Mouse (Mus musculus) kidney, embryonic 14.5 days (tissue): Measurements from ENCODE around the gene Cacna1i. TPM values are rescaled to one million over a fixed set of nuclear protein-coding genes. Genes with fewer than 3 reads are reported as not detected.

ENCODE experiments used
- ATAC-seq: fragments of 200-750 bp; cut with Nextera tagmentation; 2 replicates; pipeline ENCODE4 v1.8.0; 2017; ENCODE audit warnings: moderate number of reproducible peaks, mild to moderate bottlenecking, moderate TSS enrichment, moderate library complexity; ENCODE audit not compliant: low FRiP score, low TSS enrichment
- H3K27ac ChIP-seq: fragments of 300-500 bp; sonication (generic); 2 replicates; pipeline ENCODE4 v1.5.1; 2014; ENCODE audit warnings: low read depth, mild to moderate bottlenecking, low read length, moderate library complexity, mixed read lengths
- H3K27me3 ChIP-seq: fragments of 300-500 bp; sonication (generic); 2 replicates; pipeline ENCODE4 v1.6.1; 2014; ENCODE audit warnings: mild to moderate bottlenecking, low read length; ENCODE audit not compliant: control insufficient read depth, insufficient read depth
- H3K36me3 ChIP-seq: fragments of 300-500 bp; sonication (generic); 2 replicates; pipeline ENCODE4 v1.6.1; 2014; ENCODE audit warnings: low read length, mixed read lengths; ENCODE audit not compliant: control insufficient read depth, insufficient read depth
- H3K4me1 ChIP-seq: fragments of 300-500 bp; sonication (generic); 2 replicates; pipeline ENCODE4 v1.6.1; 2014; ENCODE audit warnings: low read length, mixed read lengths; ENCODE audit not compliant: control insufficient read depth, insufficient read depth
- H3K4me2 ChIP-seq: fragments of 300-500 bp; sonication (generic); replicated peaks from 2 replicates; pipeline ENCODE4 v1.6.1; 2014; ENCODE audit warnings: low read depth, mild to moderate bottlenecking, low read length
- H3K4me3 ChIP-seq: fragments of 300-500 bp; sonication (generic); 2 replicates; pipeline ENCODE4 v1.5.1; 2014; ENCODE audit warnings: mild to moderate bottlenecking, low read length
- H3K9ac ChIP-seq: fragments of 300-500 bp; sonication (generic); 2 replicates; pipeline ENCODE4 v1.6.1; 2014; ENCODE audit warnings: low read depth, mild to moderate bottlenecking, low read length, moderate library complexity
- H3K9me3 ChIP-seq: fragments of 300-500 bp; sonication (generic); 2 replicates; pipeline ENCODE4 v1.6.1; 2016; ENCODE audit warnings: low read length; ENCODE audit not compliant: control insufficient read depth
- WGBS: fragments of 180-500 bp; shearing (Covaris S2); extraction: QIAGEN DNeasy Blood & Tissue Kit; methylation state at CpG from one replicate; pipeline ENCODE4 v1.1.7; 2014; 5-methylcytosine and 5-hydroxymethylcytosine counted together
- polyA plus RNA-seq: library from polyadenylated mRNA; unstranded; fragments of >200 nt; fragmentation: Nextera tagmentation; extraction: Ambion mirVana; gene quantifications from 2 replicates; pipeline ENCODE4 v1.2.1, GENCODE M21; 2014

Cacna1i gene
- polyA plus RNA-seq, 1 experiment from 2014 or later: not detected

- Histone ChIP-seq H3K4me2 (no peak overlapping the region), H3K4me1 (peaks cover 6% of the 10 kb centered on the region; the same call in 1 of the 2 replicates), H3K27ac (no peak overlapping the region), H3K36me3 (no peaks in the 10 kb centered on the region), H3K4me3 (no peak overlapping the region), H3K9me3 (no peaks in the 10 kb centered on the region), H3K9ac (no peak overlapping the region), H3K27me3 (no peaks in the 10 kb centered on the region)
- ATAC-seq: peak; percentile 43
- 10% methylated on average over 11 of the region's 11 CpGs for WGBS
Measured at GRCm38 (mm10) chr15:80318543-80319255, 31.7 kb downstream of the Cacna1i start.

- H3K9ac ChIP-seq: no peak overlapping the region
- H3K4me2 ChIP-seq: no peak overlapping the region
- no peak overlapping the region for H3K4me3 ChIP-seq
- 55% methylated on average over 2 of the region's 2 CpGs for WGBS
- H3K4me1 ChIP-seq: peaks cover 6% of the 10 kb centered on the region; the same call in 1 of the 2 replicates
- H3K36me3 ChIP-seq: no peaks in the 10 kb centered on the region
- H3K27ac ChIP-seq: no peak overlapping the region
- no peaks in the 10 kb centered on the region for H3K27me3 ChIP-seq
- H3K9me3 ChIP-seq: no peaks in the 10 kb centered on the region
- ATAC-seq: no peak
Measured at GRCm38 (mm10) chr15:80319315-80319714, 32.3 kb downstream of the Cacna1i start.

- H3K27me3 ChIP-seq: no peaks in the 10 kb centered on the region
- no peak for ATAC-seq
- no peak overlapping the region for H3K4me2 ChIP-seq
- no peak overlapping the region for H3K9ac ChIP-seq
- H3K4me1 ChIP-seq: peaks cover 6% of the 10 kb centered on the region; the same call in 1 of the 2 replicates
- H3K9me3 ChIP-seq: no peaks in the 10 kb centered on the region
- no peak overlapping the region for H3K27ac ChIP-seq
- no peaks in the 10 kb centered on the region for H3K36me3 ChIP-seq
- WGBS: 76% methylated on average over 6 of the region's 6 CpGs
- H3K4me3 ChIP-seq: no peak overlapping the region
Measured at GRCm38 (mm10) chr15:80319921-80320320, 32.9 kb downstream of the Cacna1i start.

- Histone ChIP-seq H3K4me3 (no peak overlapping the region), H3K9me3 (no peaks in the 10 kb centered on the region), H3K27me3 (no peaks in the 10 kb centered on the region), H3K4me1 (no peaks in the 10 kb centered on the region), H3K4me2 (no peak overlapping the region), H3K9ac (no peak overlapping the region), H3K27ac (no peak overlapping the region), H3K36me3 (no peaks in the 10 kb centered on the region)
- WGBS: 57% methylated on average over 2 of the region's 2 CpGs
- no peak for ATAC-seq
Measured at GRCm38 (mm10) chr15:80325207-80325606, 38.2 kb downstream of the Cacna1i start.

GRCm38 (mm10) chr15:80325756-80326155 lies 38.7 kb downstream of the Cacna1i start:
- H3K27ac ChIP-seq: no peak overlapping the region
- no peak overlapping the region for H3K4me3 ChIP-seq
- no peak for ATAC-seq
- 61% methylated on average over 9 of the region's 9 CpGs for WGBS
- no peaks in the 10 kb centered on the region for H3K4me1 ChIP-seq
- no peaks in the 10 kb centered on the region for H3K9me3 ChIP-seq
- H3K9ac ChIP-seq: no peak overlapping the region
- H3K36me3 ChIP-seq: no peaks in the 10 kb centered on the region
- H3K27me3 ChIP-seq: no peaks in the 10 kb centered on the region
- no peak overlapping the region for H3K4me2 ChIP-seq

GRCm38 (mm10) chr15:80326947-80327346 lies 39.9 kb downstream of the Cacna1i start:
- Histone ChIP-seq H3K27ac (no peak overlapping the region), H3K4me2 (no peak overlapping the region), H3K36me3 (no peaks in the 10 kb centered on the region), H3K9me3 (no peaks in the 10 kb centered on the region), H3K4me3 (no peak overlapping the region), H3K27me3 (no peaks in the 10 kb centered on the region), H3K4me1 (no peaks in the 10 kb centered on the region), H3K9ac (no peak overlapping the region)
- no peak for ATAC-seq
- WGBS: 85% methylated on average over 4 of the region's 4 CpGs

GRCm38 (mm10) chr15:80327743-80328540 lies 40.9 kb downstream of the Cacna1i start:
- no peak for ATAC-seq
- Histone ChIP-seq H3K9me3 (no peaks in the 10 kb centered on the region), H3K27me3 (no peaks in the 10 kb centered on the region), H3K4me2 (no peak overlapping the region), H3K4me3 (no peak overlapping the region), H3K4me1 (no peaks in the 10 kb centered on the region), H3K27ac (no peak overlapping the region), H3K9ac (no peak overlapping the region), H3K36me3 (no peaks in the 10 kb centered on the region)
- 86% methylated on average over 13 of the region's 13 CpGs for WGBS

- Histone ChIP-seq H3K36me3 (no peaks in the 10 kb centered on the region), H3K9me3 (no peaks in the 10 kb centered on the region), H3K27ac (no peak overlapping the region), H3K27me3 (no peaks in the 10 kb centered on the region), H3K4me1 (no peaks in the 10 kb centered on the region), H3K9ac (no peak overlapping the region), H3K4me2 (no peak overlapping the region), H3K4me3 (no peak overlapping the region)
- 69% methylated on average over 3 of the region's 3 CpGs for WGBS
- no peak for ATAC-seq
Measured at GRCm38 (mm10) chr15:80330276-80330675, 43.2 kb downstream of the Cacna1i start.

- no peaks in the 10 kb centered on the region for H3K36me3 ChIP-seq
- no peak overlapping the region for H3K9ac ChIP-seq
- WGBS: 82% methylated on average over 9 of the region's 10 CpGs
- H3K4me1 ChIP-seq: no peaks in the 10 kb centered on the region
- no peaks in the 10 kb centered on the region for H3K27me3 ChIP-seq
- ATAC-seq: no peak
- H3K9me3 ChIP-seq: no peaks in the 10 kb centered on the region
- no peak overlapping the region for H3K27ac ChIP-seq
- no peak overlapping the region for H3K4me3 ChIP-seq
- H3K4me2 ChIP-seq: no peak overlapping the region
Measured at GRCm38 (mm10) chr15:80334766-80335165, 47.7 kb downstream of the Cacna1i start.
